Mouse (Mus musculus) neural tube, embryonic 15.5 days (tissue): Measurements from ENCODE around the gene Psmd6. TPM values are rescaled to one million over a fixed set of nuclear protein-coding genes. Genes with fewer than 3 reads are reported as not detected.

ENCODE experiments used
- ATAC-seq: fragments of 200-750 bp; cut with Nextera tagmentation; 2 replicates; pipeline ENCODE4 v1.8.0; 2017; ENCODE audit warnings: mild to moderate bottlenecking, moderate TSS enrichment, moderate library complexity; ENCODE audit not compliant: low FRiP score
- H3K27ac ChIP-seq: fragments of 300-500 bp; sonication (generic); replicated peaks from 2 replicates; pipeline ENCODE4 v1.5.1; 2015; ENCODE audit warnings: mild to moderate bottlenecking, inconsistent platforms
- H3K27me3 ChIP-seq: fragments of 300-500 bp; sonication (generic); replicated peaks from 2 replicates; pipeline ENCODE4 v1.6.1; 2015; ENCODE audit warnings: inconsistent platforms
- H3K36me3 ChIP-seq: fragments of 300-500 bp; sonication (generic); 2 replicates; pipeline ENCODE4 v1.6.1; 2015; ENCODE audit warnings: inconsistent platforms
- H3K4me1 ChIP-seq: fragments of 300-500 bp; sonication (generic); 2 replicates; pipeline ENCODE4 v1.6.1; 2015; ENCODE audit warnings: inconsistent platforms
- H3K4me2 ChIP-seq: fragments of 300-500 bp; sonication (generic); 2 replicates; pipeline ENCODE4 v1.6.1; 2015; ENCODE audit warnings: inconsistent platforms, mild to moderate bottlenecking, moderate library complexity
- H3K4me3 ChIP-seq: fragments of 300-500 bp; sonication (generic); replicated peaks from 2 replicates; pipeline ENCODE4 v1.5.1; 2015; ENCODE audit warnings: mild to moderate bottlenecking, inconsistent platforms
- H3K9ac ChIP-seq: fragments of 300-500 bp; sonication (generic); replicated peaks from 2 replicates; pipeline ENCODE4 v1.6.1; 2015; ENCODE audit warnings: mild to moderate bottlenecking, inconsistent platforms
- H3K9me3 ChIP-seq: fragments of 300-500 bp; sonication (generic); replicated peaks from 2 replicates; pipeline ENCODE4 v1.6.1; 2016; ENCODE audit warnings: inconsistent platforms
- WGBS: fragments of 180-500 bp; shearing (Covaris S2); methylation state at CpG from one replicate; pipeline ENCODE4 v1.1.7; 2015; ENCODE audit warnings: mixed read lengths; 5-methylcytosine and 5-hydroxymethylcytosine counted together
- polyA plus RNA-seq: library from polyadenylated mRNA; unstranded; fragments of >200 nt; fragmentation: Nextera tagmentation; extraction: Ambion mirVana; gene quantifications from 2 replicates; pipeline ENCODE4 v1.2.1, GENCODE M21; 2015

Gene Psmd6
- polyA plus RNA-seq, 1 experiment from 2014 or later = 254 TPM

DNA sequence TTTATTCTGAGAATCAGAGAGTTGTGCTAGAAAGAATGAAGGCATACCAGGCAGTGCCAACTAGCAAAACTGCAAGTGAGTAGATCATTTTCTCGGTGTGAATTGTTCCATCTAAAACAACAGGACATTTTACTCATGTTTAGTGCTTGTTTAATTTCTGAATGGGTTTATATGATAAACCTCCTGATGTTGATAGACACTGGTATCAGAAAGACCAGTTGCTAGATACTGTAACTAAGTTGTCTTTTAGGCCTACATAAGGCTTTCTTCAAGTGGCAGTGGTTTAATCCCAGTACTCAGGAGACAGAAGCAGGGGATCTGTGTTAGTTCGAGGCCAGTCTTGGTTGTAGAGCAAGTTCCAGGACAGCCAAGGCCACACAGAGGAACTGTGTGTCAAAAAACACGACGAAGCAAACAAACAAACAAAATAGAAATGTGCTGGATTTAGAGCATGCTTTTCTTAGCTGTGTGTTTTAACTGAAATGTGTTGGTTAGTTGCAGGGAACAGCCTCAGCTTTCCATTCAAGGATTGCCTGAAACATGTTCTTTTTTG is 34.0 kb downstream of the Psmd6 start:
- Histone ChIP-seq H3K4me3 (no peak overlapping the region), H3K27ac (no peak overlapping the region), H3K4me1 (no peaks in the 10 kb centered on the region), H3K9ac (no peak overlapping the region), H3K9me3 (no peaks in the 10 kb centered on the region), H3K27me3 (no peaks in the 10 kb centered on the region), H3K4me2 (no peak overlapping the region), H3K36me3 (peaks cover 16% of the 10 kb centered on the region; the same call in 1 of the 2 replicates)
- no peak for ATAC-seq
- 88% methylated on average over 4 of the region's 4 CpGs for WGBS

DNA sequence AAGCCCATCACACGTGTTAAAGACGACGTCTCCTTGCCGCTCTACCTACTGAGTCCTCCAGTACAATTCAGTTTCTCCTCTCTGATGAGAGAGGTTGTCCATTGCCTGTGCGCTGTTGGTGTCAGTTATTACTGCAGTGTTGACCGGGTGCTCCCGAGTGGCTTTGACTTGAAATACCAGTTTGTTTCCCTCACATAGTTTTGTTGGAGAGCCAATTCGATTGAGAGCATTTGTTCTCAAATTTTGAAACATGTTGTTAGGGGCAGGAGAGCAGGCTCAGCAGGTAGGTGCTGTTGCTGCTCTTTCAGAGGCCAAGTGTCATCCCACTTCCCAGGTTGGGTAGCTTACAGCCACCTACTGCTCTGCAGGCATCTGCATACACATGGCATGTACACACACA is 37.0 kb downstream of the Psmd6 start:
- no peaks in the 10 kb centered on the region for H3K27me3 ChIP-seq
- no peaks in the 10 kb centered on the region for H3K9me3 ChIP-seq
- H3K4me2 ChIP-seq = no peak overlapping the region
- no peak overlapping the region for H3K9ac ChIP-seq
- 0 out of 2 replicates have a peak, but pooled peaks cover 3% of the 10 kb centered on the region for H3K36me3 ChIP-seq
- no peak overlapping the region for H3K27ac ChIP-seq
- ATAC-seq = no peak
- no peaks in the 10 kb centered on the region for H3K4me1 ChIP-seq
- 96% methylated on average over 8 of the region's 8 CpGs for WGBS
- no peak overlapping the region for H3K4me3 ChIP-seq

DNA sequence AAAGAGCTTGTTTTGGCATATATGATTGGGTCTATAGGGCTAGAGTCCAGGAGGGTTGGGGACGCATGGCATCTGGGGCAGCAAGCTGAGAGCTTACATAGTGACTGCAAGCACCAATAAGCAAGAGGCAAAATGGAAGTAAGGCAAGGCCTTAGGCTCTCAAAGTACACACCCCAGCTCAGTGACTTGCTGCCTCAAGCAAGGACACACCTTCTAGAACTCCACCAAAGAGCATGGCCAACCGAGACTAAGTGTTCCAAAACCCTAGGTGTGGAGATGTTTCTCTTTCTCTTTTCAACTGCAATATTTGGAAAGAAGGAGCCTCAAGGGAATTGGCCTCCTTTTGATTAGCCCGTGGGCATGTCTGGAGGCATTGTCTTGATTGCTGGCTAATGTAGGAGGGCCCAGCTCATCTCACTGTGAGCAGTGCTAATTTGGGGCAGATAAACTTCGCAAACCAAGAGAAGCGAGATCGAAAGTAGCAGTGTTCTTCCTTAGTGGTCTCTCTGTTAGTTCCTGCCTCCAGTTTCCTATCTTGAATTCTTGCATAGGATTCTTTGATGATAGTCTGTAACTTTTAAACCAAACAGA is 40.1 kb downstream of the Psmd6 start:
- no peak overlapping the region for H3K4me2 ChIP-seq
- 91% methylated on average over 6 of the region's 6 CpGs for WGBS

DNA sequence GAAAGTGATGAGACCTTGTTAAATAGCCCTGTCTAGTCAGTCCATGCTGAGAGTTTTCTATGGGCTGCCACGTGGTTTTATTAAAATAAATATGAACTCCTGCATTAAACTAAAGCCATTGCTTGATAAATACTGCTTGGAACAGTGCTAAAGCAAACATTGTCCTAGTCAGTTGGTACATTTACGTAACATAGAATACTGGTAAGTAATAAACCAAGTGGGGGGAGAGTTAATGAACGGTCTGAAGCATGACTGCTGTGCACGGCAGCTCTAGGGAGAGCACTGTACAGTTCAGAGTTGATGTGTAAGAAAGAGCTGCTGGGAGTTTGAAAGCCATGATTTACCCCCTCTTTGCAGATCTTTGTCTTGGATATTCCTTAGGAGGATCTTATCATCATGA is 49.3 kb downstream of the Psmd6 start:
- Histone ChIP-seq H3K27ac (peak overlapping the region; percentile 63), H3K36me3 (no peaks in the 10 kb centered on the region), H3K9ac (no peak overlapping the region), H3K4me3 (no peak overlapping the region), H3K4me1 (peaks cover 26% of the 10 kb centered on the region), H3K27me3 (no peaks in the 10 kb centered on the region), H3K4me2 (no peak overlapping the region), H3K9me3 (no peaks in the 10 kb centered on the region)
- 21% methylated on average over 4 of the region's 4 CpGs for WGBS
- no peak for ATAC-seq

More for the DNA sequence above, 40.1 kb downstream of the Psmd6 start:
- Histone ChIP-seq H3K27ac (no peak overlapping the region), H3K36me3 (no peaks in the 10 kb centered on the region), H3K4me1 (no peaks in the 10 kb centered on the region), H3K27me3 (no peaks in the 10 kb centered on the region), H3K9me3 (no peaks in the 10 kb centered on the region), H3K4me3 (no peak overlapping the region), H3K9ac (no peak overlapping the region)
- no peak for ATAC-seq

DNA sequence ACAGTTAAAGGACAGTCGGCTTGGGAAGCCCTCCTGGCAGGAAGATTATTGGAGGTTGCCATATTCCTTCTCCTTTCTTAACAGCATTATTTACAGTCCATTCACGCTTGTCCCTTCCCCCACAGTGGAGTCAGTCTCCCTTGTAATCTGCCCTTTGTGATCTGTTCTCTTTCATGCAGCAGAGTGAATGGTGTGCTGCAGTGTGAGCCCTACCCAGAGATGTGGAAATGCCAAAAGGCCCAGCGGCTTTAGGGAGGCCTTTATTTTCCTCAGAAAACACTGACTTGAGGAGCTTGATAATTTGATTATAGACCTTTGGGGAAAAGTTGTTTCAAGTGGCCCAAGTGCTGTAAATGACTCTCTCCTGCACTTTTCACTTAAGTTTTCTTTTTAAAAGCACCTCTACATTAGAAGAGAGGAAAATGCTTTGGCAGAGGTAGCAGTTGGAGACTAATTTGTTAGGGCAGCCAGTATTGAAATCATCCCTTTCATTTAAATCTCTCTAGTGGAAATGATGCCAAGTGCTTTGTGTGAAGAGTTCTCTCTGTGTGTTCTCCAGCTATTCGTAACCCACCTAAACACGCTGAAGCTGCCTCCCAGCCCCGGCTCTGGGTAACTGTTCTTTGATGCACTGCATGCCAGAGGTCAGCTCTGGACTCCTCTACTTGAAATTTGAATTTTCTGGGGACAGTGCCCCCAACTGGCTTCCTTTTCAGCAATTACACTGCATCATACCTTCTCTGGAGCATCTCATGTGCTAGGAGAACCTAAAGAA is 50.1 kb downstream of the Psmd6 start:
- Histone ChIP-seq H3K9me3 (no peaks in the 10 kb centered on the region), H3K4me3 (no peak overlapping the region), H3K4me2 (no peak overlapping the region), H3K4me1 (peaks cover 26% of the 10 kb centered on the region), H3K27ac (peak overlapping the region; percentile 63), H3K36me3 (no peaks in the 10 kb centered on the region), H3K9ac (no peak overlapping the region), H3K27me3 (no peaks in the 10 kb centered on the region)
- 8% methylated on average over 6 of the region's 6 CpGs for WGBS
- ATAC-seq = peak; percentile 83

DNA sequence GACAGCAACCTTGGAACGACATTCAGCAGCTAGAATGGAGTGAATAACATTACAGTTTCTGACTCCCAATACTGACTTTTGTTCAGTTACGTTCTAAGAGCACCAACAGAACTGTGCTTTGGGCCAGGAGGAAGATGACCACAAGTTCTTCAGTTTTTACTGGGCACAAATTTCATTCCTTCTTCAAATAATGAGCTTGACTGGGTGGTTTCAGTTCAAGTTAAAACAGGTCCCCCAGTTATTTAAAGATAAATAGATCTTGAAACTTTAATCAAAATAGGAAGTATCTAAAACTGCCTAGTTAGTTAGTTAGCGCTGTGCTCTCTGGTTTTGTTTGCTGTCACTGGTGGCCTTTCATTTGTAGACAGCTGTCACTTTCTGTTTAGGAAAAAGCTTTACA is 52.2 kb downstream of the Psmd6 start:
- no peak for ATAC-seq
- Histone ChIP-seq H3K36me3 (no peaks in the 10 kb centered on the region), H3K9me3 (no peaks in the 10 kb centered on the region), H3K4me2 (no peak overlapping the region), H3K27me3 (no peaks in the 10 kb centered on the region), H3K27ac (peak overlapping the region; percentile 68), H3K4me1 (peaks cover 31% of the 10 kb centered on the region), H3K9ac (no peak overlapping the region), H3K4me3 (no peak overlapping the region)
- WGBS = 43% methylated on average over 3 of the region's 3 CpGs

DNA sequence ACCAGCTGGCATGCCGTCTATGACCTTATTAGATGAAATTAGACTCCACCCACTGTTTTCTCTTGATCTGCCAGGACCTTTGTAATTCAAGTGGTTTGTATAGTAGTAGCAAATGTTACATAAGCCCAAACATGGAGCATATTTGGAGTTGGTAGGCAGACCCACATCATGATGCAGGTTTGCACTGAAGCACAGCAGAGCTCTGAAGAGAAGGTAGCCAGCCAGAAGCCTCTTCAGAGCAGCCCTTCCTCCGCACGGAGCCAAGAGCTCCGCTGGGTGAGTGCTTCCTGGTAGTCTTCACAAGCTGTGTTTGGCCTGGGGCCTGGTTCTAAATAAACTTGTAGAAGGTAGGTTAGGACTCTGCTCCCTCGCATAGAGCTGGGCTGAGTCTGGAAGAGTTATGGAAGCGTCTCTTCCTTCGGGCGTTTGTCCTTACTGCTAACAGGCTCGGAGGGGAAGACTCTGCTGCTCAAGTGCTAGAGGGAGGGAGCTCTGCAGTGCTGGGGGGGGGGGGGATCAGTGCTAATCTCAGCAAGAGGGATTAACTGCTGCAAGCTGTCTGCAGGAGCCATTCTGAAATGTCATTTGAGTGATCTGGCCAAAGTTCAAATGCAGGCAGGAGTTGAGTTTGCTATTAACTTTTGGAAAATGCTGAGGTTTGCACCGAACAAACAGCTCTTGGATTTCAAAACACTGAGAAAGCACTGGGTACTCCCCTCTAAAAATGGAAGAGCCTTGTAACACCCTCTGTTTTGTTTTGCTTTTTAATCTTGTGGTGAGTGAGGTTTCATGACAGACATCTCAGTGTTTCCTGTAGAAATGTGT is 52.9 kb downstream of the Psmd6 start:
- ATAC-seq = no peak
- 27% methylated on average over 10 of the region's 10 CpGs for WGBS
- Histone ChIP-seq H3K9me3 (no peaks in the 10 kb centered on the region), H3K4me1 (peaks cover 34% of the 10 kb centered on the region), H3K36me3 (no peaks in the 10 kb centered on the region), H3K4me3 (no peak overlapping the region), H3K4me2 (peak overlapping the region; percentile 19), H3K27me3 (no peaks in the 10 kb centered on the region), H3K27ac (peak overlapping the region; percentile 68), H3K9ac (no peak overlapping the region)

DNA sequence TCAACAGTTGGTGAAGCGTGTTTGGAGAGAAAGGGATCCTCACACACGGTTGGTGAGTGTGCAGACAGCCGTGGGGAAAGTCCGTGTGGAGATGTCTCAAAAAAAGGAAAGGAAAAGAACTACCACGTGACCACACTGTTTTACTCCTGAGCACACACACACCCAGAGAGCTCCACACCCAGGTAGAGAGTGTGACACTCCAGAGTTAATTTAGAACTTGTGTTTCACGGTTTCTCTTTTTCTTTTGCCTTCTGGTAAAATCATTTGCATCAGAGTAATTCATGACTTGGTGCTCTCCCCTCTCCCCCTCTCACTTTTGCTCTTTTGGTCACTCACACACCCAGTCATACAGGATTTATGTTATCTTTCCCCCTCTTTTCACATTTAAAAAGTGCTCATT is 54.5 kb downstream of the Psmd6 start:
- Histone ChIP-seq H3K9me3 (no peaks in the 10 kb centered on the region), H3K9ac (no peak overlapping the region), H3K27ac (no peak overlapping the region), H3K27me3 (no peaks in the 10 kb centered on the region), H3K4me1 (peaks cover 26% of the 10 kb centered on the region), H3K4me2 (no peak overlapping the region), H3K36me3 (no peaks in the 10 kb centered on the region), H3K4me3 (no peak overlapping the region)
- WGBS = 66% methylated on average over 6 of the region's 6 CpGs
- ATAC-seq = no peak

DNA sequence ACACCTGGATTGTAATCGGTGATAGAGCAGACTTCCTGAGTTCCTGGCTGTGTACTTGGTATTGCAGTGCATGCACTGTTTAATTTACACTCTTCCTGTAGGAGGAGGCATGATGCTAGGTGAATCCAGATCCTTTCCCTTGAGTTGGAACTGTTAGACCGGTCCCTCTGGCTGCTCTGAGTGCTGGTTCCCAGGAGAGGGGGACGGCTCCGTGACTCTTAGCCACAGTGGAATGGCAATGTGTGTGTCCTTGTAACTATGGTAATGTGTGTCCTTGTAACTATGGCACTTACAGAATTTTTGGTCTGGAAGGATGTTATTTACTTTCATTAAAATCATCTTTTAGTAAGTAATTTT is 55.7 kb downstream of the Psmd6 start:
- 28% methylated on average over 4 of the region's 4 CpGs for WGBS
- 0 out of 2 replicates have a peak, but pooled peaks have one; percentile 14 for ATAC-seq

DNA sequence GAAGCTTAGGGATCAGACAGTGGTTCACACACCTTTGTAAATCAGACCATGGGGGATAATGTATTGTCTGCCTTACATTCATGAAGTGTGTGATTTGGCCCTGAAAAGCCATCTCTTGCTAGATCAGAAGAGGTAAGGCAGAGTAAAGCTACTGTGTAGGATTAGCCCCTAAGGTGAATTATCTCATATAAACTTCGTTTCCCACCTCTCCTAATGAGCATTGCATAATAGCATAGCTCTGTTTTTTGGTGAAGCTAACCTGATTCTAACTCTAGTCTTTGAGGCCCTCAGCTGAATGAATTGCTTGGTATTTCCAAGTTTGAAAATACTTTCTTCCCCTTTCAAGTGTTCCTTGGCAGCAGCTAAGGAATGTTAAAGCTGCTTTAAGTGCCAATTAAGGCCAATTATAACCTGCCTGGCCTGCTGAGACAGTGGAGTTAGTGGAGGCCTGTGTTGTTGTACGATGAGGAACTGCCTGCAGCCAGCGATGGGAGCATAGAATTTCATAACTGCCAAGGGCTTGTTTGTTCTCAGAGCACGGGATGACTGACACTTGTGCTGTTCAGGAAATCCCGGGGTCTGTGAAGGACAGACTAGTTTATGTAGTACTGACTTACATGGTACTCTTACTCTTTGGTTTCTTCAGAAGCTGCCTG is 56.2 kb downstream of the Psmd6 start:
- Histone ChIP-seq H3K4me1 (peaks cover 12% of the 10 kb centered on the region), H3K9ac (no peak overlapping the region), H3K4me2 (no peak overlapping the region), H3K4me3 (no peak overlapping the region), H3K27ac (peak overlapping the region; percentile 6), H3K27me3 (no peaks in the 10 kb centered on the region), H3K9me3 (no peaks in the 10 kb centered on the region), H3K36me3 (no peaks in the 10 kb centered on the region)
- WGBS = 24% methylated on average over 5 of the region's 5 CpGs
- ATAC-seq = 0 out of 2 replicates have a peak, but pooled peaks have one; percentile 8

More for the DNA sequence above, 55.7 kb downstream of the Psmd6 start:
- H3K4me1 ChIP-seq = peaks cover 16% of the 10 kb centered on the region
- H3K27me3 ChIP-seq = no peaks in the 10 kb centered on the region
- no peak overlapping the region for H3K4me2 ChIP-seq
- H3K36me3 ChIP-seq = no peaks in the 10 kb centered on the region
- H3K9ac ChIP-seq = no peak overlapping the region
- H3K4me3 ChIP-seq = no peak overlapping the region
- H3K9me3 ChIP-seq = no peaks in the 10 kb centered on the region
- H3K27ac ChIP-seq = no peak overlapping the region

DNA sequence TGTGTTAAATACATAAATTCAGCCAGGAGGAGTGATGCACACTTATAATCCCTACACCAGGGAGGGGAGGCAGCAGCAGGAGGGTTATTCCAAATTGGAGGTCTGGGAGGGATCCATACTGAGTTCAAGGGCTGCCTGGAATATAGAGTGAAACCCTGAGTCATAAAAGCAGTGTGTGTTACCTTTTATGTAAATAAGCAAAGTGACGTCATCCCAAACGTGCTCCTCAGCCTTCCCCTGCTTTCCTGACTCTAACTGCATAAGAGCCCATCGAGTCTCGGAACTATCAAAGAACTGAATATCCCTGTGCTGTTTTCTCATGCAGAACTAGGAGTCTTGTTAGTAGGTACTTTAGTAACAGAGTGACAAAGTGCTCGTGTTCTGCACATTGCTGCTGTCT is 57.4 kb downstream of the Psmd6 start:
- no peak overlapping the region for H3K9ac ChIP-seq
- 0 out of 2 replicates have a peak, but pooled peaks cover 2% of the 10 kb centered on the region for H3K36me3 ChIP-seq

More for the DNA sequence above, 57.4 kb downstream of the Psmd6 start:
- Histone ChIP-seq H3K27me3 (no peaks in the 10 kb centered on the region), H3K4me2 (no peak overlapping the region), H3K4me1 (peaks cover 12% of the 10 kb centered on the region), H3K9me3 (no peaks in the 10 kb centered on the region), H3K27ac (no peak overlapping the region), H3K4me3 (no peak overlapping the region)
- no peak for ATAC-seq
- WGBS = 53% methylated on average over 5 of the region's 5 CpGs
